Mouse (Mus musculus): Measurements from ENCODE around the gene Slc25a13. TPM values are rescaled to one million over a fixed set of nuclear protein-coding genes. Genes with fewer than 3 reads are reported as not detected.

Slc25a13 gene
- total and polyA plus RNA-seq, 2 experiments from 2014 or later: 3.4 to 3.5 TPM

DNA sequence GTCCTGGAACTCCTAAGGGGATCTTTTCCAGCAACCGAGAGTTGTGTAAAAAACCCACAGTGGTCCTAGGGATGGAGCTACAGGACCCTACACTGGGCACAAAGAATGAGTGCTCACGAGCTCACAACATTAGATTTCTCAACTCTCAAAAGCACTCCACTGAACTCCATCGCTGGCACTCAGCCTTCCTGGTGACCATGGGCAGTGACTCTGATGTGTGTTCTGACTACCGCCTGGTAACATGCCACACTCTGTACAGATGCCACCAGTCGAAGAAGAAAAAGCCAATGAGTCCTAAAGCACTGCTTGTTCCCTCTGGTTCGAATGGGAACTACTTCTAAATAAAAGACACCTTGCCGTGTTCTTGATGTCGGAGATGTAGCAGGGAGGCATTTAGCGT, 111.4 kb downstream of the Slc25a13 start:
- WGBS: 80% methylated on average over 9 of the region's 9 CpGs
- H3K4me3 ChIP-seq (ENCODE audit: low read length): no peak overlapping the region
- ATAC-seq: no peak
- H3K36me3 ChIP-seq (ENCODE audit: insufficient read depth, low read length): no peaks in the 10 kb centered on the region
- no peaks in the 10 kb centered on the region for H3K9me3 ChIP-seq (ENCODE audit: low read length)
- H3K4me1 ChIP-seq (ENCODE audit: insufficient read depth, low read length): no peaks in the 10 kb centered on the region
- H3K27me3 ChIP-seq (ENCODE audit: insufficient read depth, low read length): no peaks in the 10 kb centered on the region
- no peak overlapping the region for H3K27ac ChIP-seq
- no peak overlapping the region for H3K4me2 ChIP-seq (ENCODE audit: low read depth, low read length)
- no peak for DNase-seq (ENCODE audit: low spot score)
- H3K9ac ChIP-seq (replicated peaks; ENCODE audit: low read length): no peak overlapping the region
- TF ChIP-seq CTCF (IDR thresholded peaks at IDR 0.05; ENCODE audit: low read depth): no peak

DNA sequence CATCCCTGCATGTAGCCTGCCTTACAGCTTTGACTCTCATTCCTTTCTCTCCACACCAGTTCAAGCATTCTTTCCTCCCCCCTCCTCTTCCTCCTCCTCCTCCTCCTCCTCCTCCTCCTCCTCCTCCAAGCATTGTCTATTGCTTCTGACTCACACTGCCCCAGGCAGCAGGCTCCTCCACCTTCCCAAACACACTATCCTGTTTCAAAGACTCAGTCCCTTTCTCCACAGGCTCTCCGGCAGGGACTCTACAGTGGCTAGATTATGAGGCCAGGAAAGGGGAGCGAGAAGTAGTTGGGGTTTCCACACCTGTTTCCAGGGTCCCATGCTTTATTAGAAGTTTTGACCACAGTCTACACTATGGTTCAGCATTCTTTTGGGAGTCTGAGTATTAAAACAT, 113.5 kb downstream of the Slc25a13 start:
- Histone ChIP-seq H3K4me2 (ENCODE audit: low read depth, low read length) (no peak overlapping the region), H3K27ac (no peak overlapping the region), H3K9me3 (ENCODE audit: low read length) (no peaks in the 10 kb centered on the region), H3K36me3 (ENCODE audit: insufficient read depth, low read length) (no peaks in the 10 kb centered on the region), H3K4me1 (ENCODE audit: insufficient read depth, low read length) (no peaks in the 10 kb centered on the region), H3K27me3 (ENCODE audit: insufficient read depth, low read length) (no peaks in the 10 kb centered on the region), H3K4me3 (ENCODE audit: low read length) (no peak overlapping the region), H3K9ac (replicated peaks; ENCODE audit: low read length) (no peak overlapping the region)
- 76% methylated on average over 2 of the region's 2 CpGs for WGBS
- no peak for ATAC-seq
- no peak for TF ChIP-seq CTCF (IDR thresholded peaks at IDR 0.05; ENCODE audit: low read depth)
- DNase-seq (ENCODE audit: low spot score): no peak

- ATAC-seq: no peak
These were observed 115.4 kb downstream of the Slc25a13 start for GRCm38 (mm10) chr6:6101605-6102004.

DNA sequence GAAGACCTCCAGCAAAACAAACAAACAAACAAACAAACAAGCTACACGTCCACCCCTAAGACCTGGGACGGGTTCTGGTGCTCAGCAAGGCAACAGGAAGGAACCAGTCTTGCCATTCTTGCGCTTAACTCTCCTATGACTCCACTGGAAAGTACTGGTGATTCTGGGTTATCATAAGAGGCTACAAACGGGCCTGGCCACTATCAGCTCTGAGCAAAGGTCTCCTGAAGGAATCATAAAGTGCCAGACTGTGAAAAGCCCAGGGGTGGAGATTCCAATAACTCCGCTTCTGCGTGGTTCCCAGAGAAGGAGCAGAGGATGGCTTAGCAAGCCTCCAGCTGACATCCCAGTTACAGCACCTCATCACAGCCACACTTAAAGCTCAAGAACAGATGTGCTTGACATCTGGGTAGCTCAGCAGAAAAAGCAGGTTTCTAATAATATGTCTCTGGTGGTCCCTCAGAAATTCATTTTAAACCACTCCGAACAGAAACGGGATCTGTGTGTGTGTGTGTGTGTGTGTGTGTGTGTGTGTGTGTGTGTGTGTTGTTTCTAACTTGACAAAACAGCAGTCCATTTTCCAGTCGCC, 116.0 kb downstream of the Slc25a13 start:
- no peak overlapping the region for H3K4me3 ChIP-seq (ENCODE audit: low read length)
- no peaks in the 10 kb centered on the region for H3K27me3 ChIP-seq (ENCODE audit: insufficient read depth, low read length)
- no peaks in the 10 kb centered on the region for H3K9me3 ChIP-seq (ENCODE audit: low read length)
- 83% methylated on average over 9 of the region's 9 CpGs for WGBS
- no peak for DNase-seq (ENCODE audit: low spot score)
- no peak for TF ChIP-seq CTCF (IDR thresholded peaks at IDR 0.05; ENCODE audit: low read depth)
- no peak overlapping the region for H3K4me2 ChIP-seq (ENCODE audit: low read depth, low read length)
- ATAC-seq: no peak
- H3K36me3 ChIP-seq (ENCODE audit: insufficient read depth, low read length): no peaks in the 10 kb centered on the region
- H3K27ac ChIP-seq: no peak overlapping the region
- H3K9ac ChIP-seq (replicated peaks; ENCODE audit: low read length): no peak overlapping the region
- no peaks in the 10 kb centered on the region for H3K4me1 ChIP-seq (ENCODE audit: insufficient read depth, low read length)

More at GRCm38 (mm10) chr6:6101605-6102004, 115.4 kb downstream of the Slc25a13 start:
- no peak overlapping the region for H3K27ac ChIP-seq
- H3K4me1 ChIP-seq (ENCODE audit: insufficient read depth, low read length): no peaks in the 10 kb centered on the region
- no peaks in the 10 kb centered on the region for H3K9me3 ChIP-seq (ENCODE audit: low read length)
- no peak for DNase-seq (ENCODE audit: low spot score)
- H3K9ac ChIP-seq (replicated peaks; ENCODE audit: low read length): no peak overlapping the region
- no peak for TF ChIP-seq CTCF (IDR thresholded peaks at IDR 0.05; ENCODE audit: low read depth)
- H3K36me3 ChIP-seq (ENCODE audit: insufficient read depth, low read length): no peaks in the 10 kb centered on the region
- no peak overlapping the region for H3K4me2 ChIP-seq (ENCODE audit: low read depth, low read length)
- WGBS: 69% methylated on average over 4 of the region's 4 CpGs
- H3K27me3 ChIP-seq (ENCODE audit: insufficient read depth, low read length): no peaks in the 10 kb centered on the region
- H3K4me3 ChIP-seq (ENCODE audit: low read length): no peak overlapping the region

DNA sequence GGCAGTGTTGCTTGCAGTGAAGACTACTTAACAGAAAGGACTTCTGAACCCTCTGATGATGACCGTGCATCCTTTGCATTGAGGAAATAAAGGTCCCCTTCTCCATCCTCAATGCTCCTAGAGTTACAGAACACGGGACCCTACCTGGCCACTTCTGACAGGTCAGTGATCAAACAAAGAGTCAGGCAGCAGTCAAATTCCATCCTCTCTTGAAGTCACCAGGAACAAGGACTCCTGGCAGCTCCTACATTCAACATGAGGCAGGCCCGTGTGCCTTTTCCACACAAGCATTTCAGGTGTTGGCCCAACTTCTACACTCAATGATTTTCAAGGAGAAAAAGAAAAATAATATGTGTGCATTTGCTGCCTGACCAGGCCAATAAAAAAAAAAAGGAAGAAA, 123.0 kb downstream of the Slc25a13 start:
- WGBS: 81% methylated on average over 3 of the region's 3 CpGs
- H3K36me3 ChIP-seq (ENCODE audit: insufficient read depth, low read length): no peaks in the 10 kb centered on the region
- DNase-seq (ENCODE audit: low spot score): no peak
- H3K4me3 ChIP-seq (ENCODE audit: low read length): no peak overlapping the region
- no peak overlapping the region for H3K27ac ChIP-seq
- H3K9me3 ChIP-seq (ENCODE audit: low read length): no peaks in the 10 kb centered on the region
- no peak for ATAC-seq
- no peak for TF ChIP-seq CTCF (IDR thresholded peaks at IDR 0.05; ENCODE audit: low read depth)
- H3K27me3 ChIP-seq (ENCODE audit: insufficient read depth, low read length): no peaks in the 10 kb centered on the region
- no peaks in the 10 kb centered on the region for H3K4me1 ChIP-seq (ENCODE audit: insufficient read depth, low read length)
- H3K4me2 ChIP-seq (ENCODE audit: low read depth, low read length): no peak overlapping the region
- H3K9ac ChIP-seq (replicated peaks; ENCODE audit: low read length): no peak overlapping the region

DNA sequence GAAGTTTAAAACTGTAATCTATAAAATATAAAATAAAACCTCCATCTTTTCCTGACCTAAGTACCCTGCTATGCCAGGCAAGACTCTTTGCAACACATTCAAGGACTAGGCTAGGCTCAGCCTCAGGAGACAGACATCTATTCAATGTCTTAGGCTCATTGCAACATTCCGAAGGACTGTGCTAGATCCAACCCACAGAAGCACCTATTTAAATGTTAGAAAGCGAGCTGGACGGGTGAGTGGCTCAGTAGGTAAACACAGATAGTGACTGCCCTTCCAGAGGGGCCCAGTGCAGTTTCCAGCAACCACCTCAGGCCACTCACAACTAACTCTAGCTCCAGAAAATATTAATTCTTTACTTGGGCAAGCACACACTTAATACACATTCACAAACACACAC, 123.5 kb downstream of the Slc25a13 start:
- H3K4me3 ChIP-seq (ENCODE audit: low read length): no peak overlapping the region
- H3K9me3 ChIP-seq (ENCODE audit: low read length): no peaks in the 10 kb centered on the region
- no peak overlapping the region for H3K27ac ChIP-seq
- WGBS: 72% methylated on average over 3 of the region's 3 CpGs
- H3K36me3 ChIP-seq (ENCODE audit: insufficient read depth, low read length): no peaks in the 10 kb centered on the region
- no peaks in the 10 kb centered on the region for H3K4me1 ChIP-seq (ENCODE audit: insufficient read depth, low read length)
- no peaks in the 10 kb centered on the region for H3K27me3 ChIP-seq (ENCODE audit: insufficient read depth, low read length)
- DNase-seq (ENCODE audit: low spot score) (no peak), ATAC-seq (no peak)
- TF ChIP-seq CTCF (IDR thresholded peaks at IDR 0.05; ENCODE audit: low read depth): no peak
- no peak overlapping the region for H3K4me2 ChIP-seq (ENCODE audit: low read depth, low read length)
- no peak overlapping the region for H3K9ac ChIP-seq (replicated peaks; ENCODE audit: low read length)

DNA sequence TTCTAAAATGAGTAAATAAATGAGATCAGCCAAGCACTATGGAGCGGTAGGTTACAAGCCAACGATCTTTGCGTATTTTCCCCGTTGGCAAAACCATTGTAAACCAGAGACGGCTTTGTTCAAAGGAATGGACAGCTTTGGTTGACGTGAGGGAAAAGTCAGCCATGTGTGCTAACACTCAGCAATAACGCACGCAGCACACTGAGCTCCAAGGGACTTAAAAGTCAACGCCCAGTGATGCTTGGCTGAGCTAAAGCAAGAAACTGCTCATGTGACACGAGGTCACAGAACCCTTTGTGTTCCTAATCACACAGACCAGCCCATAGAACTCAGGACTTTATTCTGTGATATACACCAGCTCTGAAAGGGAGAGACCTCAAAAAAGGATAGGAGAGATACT, 124.5 kb downstream of the Slc25a13 start:
- no peaks in the 10 kb centered on the region for H3K36me3 ChIP-seq (ENCODE audit: insufficient read depth, low read length)
- ATAC-seq: no peak
- WGBS: 28% methylated on average over 10 of the region's 10 CpGs
- H3K4me3 ChIP-seq (ENCODE audit: low read length): no peak overlapping the region
- no peaks in the 10 kb centered on the region for H3K9me3 ChIP-seq (ENCODE audit: low read length)
- no peaks in the 10 kb centered on the region for H3K4me1 ChIP-seq (ENCODE audit: insufficient read depth, low read length)
- no peak for DNase-seq (ENCODE audit: low spot score)
- no peaks in the 10 kb centered on the region for H3K27me3 ChIP-seq (ENCODE audit: insufficient read depth, low read length)
- H3K4me2 ChIP-seq (ENCODE audit: low read depth, low read length): no peak overlapping the region
- H3K9ac ChIP-seq (replicated peaks; ENCODE audit: low read length): no peak overlapping the region
- no peak for TF ChIP-seq CTCF (IDR thresholded peaks at IDR 0.05; ENCODE audit: low read depth)
- H3K27ac ChIP-seq: no peak overlapping the region
